Mouse (Mus musculus): ENCODE data around the gene Hils1. TPM values are rescaled to one million over a fixed set of nuclear protein-coding genes. Genes with fewer than 3 reads are reported as not detected.

The Hils1 gene
- not detected for total RNA-seq (2021)
- long read RNA-seq, experiment 1: 0 reads
- long read RNA-seq, experiment 2, partial matches to known transcripts: 0 of 1 reads
- long read RNA-seq, experiment 2, other reads (novel, unspliced or antisense): 0 of 1 reads

DNA sequence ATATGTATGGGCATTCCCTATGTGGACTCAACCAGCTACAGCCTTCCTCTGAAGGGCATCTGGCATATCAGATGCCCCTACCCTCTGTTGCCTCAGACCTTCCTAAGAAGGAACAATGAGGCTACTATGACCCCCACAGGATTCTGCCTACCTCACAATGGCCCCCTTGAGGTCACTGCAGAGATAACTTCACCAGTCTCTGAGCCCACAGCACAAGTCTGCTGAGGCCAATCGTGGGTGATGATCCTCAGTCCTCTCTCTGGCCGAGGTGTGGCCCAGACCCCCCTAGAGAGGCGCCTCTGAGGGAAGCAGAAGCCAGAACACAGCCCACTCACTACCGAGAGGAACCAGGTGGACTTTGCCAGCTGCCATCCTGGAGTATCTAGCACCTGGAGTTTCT lies at the start of gene Hils1:
TSS of gene Hils1 (plus strand) at position 175 of the 400 bp plus-strand sequence.
- no peak for DNase-seq
- intact Hi-C loops (cut with DNase I): no loop called here

GRCm38 (mm10) chr11:94917717-94918116 lies 49.7 kb upstream of the Hils1 start:
- no peak for DNase-seq
- intact Hi-C loops (cut with DNase I): no loop called here

- DNase-seq: no peak
- intact Hi-C loops (cut with DNase I): no loop called here
Observed at GRCm38 (mm10) chr11:94920996-94921401, 46.4 kb upstream of the Hils1 start.

DNA sequence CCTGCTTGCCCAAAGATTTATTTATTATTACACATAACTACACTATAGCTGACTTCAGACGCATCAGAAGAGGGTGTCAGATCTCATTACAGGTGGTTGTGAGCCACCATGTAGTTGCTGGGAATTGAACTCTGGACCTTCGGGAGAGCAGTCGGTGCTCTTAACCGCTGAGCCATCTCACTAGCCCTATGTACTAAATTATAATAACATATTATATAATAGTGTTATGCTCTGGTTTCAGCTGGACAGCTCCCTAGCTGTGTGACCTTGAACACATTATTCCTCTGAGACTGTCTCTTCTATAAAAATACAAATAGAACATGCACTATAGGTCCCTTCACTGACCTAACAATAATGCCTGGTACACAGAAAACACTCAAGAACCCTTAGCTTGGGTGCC lies 42.4 kb upstream of the Hils1 start:
- no peak for DNase-seq
- intact Hi-C loops (cut with DNase I): no loop called here

- DNase-seq: no peak
- intact Hi-C loops (cut with DNase I): no loop called here
Observed at GRCm38 (mm10) chr11:94926431-94926830, 41.0 kb upstream of the Hils1 start.

DNA sequence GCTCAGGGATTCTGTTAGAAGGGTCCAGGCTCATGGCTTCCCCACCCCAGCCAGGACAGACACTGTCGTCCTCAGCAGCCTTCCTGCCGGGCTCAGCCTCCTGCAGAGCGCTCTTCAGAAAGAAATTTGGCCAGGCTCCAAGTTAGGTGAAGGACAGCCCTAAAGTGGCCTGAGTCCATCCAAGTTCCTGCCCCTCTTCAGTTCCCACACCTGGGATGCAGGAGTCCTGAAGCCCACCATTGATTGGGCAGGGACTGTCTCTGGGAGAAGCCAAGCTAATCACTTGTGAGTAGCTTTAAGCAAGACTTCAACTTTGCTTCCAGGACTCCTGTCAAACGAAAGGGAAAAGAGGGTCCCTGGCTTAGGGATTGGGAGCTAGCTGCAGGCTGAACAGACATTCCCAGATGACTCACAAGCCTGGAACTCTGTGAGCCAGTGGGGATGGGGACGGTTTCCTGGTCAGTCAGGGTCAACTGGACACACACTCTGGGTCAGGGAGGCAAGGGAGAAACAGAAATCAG lies 39.6 kb upstream of the Hils1 start:
- DNase-seq: peak in 1 of 2 experiments; percentile 17
- intact Hi-C loops (cut with DNase I): no loop called here

GRCm38 (mm10) chr11:94928820-94929219 lies 38.6 kb upstream of the Hils1 start:
- intact Hi-C loops (cut with DNase I): no loop called here

GRCm38 (mm10) chr11:94929599-94929998 lies 37.8 kb upstream of the Hils1 start:
- intact Hi-C loops (cut with DNase I): no loop called here
- DNase-seq: no peak

More at GRCm38 (mm10) chr11:94928820-94929219, 38.6 kb upstream of the Hils1 start:
- DNase-seq: peak; percentile 82 to 89

DNA sequence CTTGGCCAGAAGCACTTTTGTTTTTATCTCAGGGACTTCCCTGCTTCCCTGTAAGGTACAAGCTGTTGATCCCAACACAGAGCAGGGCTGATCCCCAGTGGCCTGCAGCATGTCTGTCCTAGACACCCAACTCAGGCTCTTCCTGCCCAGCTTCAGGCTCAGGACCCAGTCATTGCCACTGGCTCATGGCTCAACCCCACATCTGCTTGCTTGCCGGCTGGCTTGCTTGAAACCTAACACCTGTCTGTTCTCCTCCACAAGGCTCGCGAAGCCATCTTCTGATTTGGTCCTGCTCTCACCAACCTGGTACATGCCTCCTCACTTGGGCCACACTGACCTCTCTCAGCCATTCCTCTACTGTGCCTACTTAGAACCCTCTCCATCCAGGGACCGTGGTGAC lies 37.2 kb upstream of the Hils1 start:
- no peak for DNase-seq
- intact Hi-C loops (cut with DNase I): no loop called here

- intact Hi-C loops (cut with DNase I): no loop called here
- DNase-seq: peak; percentile 51 to 62
Observed at GRCm38 (mm10) chr11:94933584-94933983, 33.8 kb upstream of the Hils1 start.

- no peak for DNase-seq
- intact Hi-C loops (cut with DNase I): no loop called here
Observed at GRCm38 (mm10) chr11:94934526-94934925, 32.9 kb upstream of the Hils1 start.

DNA sequence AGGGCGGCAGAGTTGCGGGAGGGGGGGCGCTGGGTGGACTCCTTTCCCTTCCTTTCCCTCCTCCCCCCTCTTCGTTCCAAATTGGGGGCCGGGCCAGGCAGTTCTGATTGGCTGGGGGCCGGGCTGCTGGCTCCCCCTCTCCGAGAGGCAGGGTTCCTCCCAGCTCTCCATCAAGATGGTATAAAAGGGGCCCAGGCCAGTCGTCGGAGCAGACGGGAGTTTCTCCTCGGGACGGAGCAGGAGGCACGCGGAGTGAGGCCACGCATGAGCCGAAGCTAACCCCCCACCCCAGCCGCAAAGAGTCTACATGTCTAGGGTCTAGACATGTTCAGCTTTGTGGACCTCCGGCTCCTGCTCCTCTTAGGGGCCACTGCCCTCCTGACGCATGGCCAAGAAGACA lies 31.3 kb upstream of the Hils1 start, which contains the start of gene Col1a1:
TSS of gene Col1a1 (plus strand) at position 180 of the 400 bp plus-strand sequence.
- DNase-seq: peak; percentile 85 to 87
- intact Hi-C loops (cut with DNase I): no loop called here

GRCm38 (mm10) chr11:94936851-94937295 lies 30.5 kb upstream of the Hils1 start:
- intact Hi-C loops (cut with DNase I): loop anchor here (1.0 kb wide), 1 partner anchor 71 kb away; no protein-coding TSS in a partner anchor

GRCm38 (mm10) chr11:94937335-94937781 lies 30.0 kb upstream of the Hils1 start:
- intact Hi-C loops (cut with DNase I): loop anchor here (1.0 kb wide), 1 partner anchor 71 kb away; no protein-coding TSS in a partner anchor
- DNase-seq: peak; percentile 37 to 58

More at GRCm38 (mm10) chr11:94936851-94937295, 30.5 kb upstream of the Hils1 start:
- peak; percentile 77 to 88 for DNase-seq

GRCm38 (mm10) chr11:94937787-94938186 lies 29.6 kb upstream of the Hils1 start:
- intact Hi-C loops (cut with DNase I): loop anchor here (1.0 kb wide), 1 partner anchor 71 kb away; no protein-coding TSS in a partner anchor
- DNase-seq: no peak

GRCm38 (mm10) chr11:94938296-94938695 lies 29.1 kb upstream of the Hils1 start:
- intact Hi-C loops (cut with DNase I): no loop called here
- DNase-seq: no peak

- DNase-seq: peak; percentile 65 to 80
- intact Hi-C loops (cut with DNase I): no loop called here
Observed at GRCm38 (mm10) chr11:94939280-94939679, 28.1 kb upstream of the Hils1 start.

- intact Hi-C loops (cut with DNase I): loop anchor here (2.0 kb wide), 1 partner anchor 58 kb away; no protein-coding TSS in a partner anchor
Observed at GRCm38 (mm10) chr11:94941121-94941520, 26.3 kb upstream of the Hils1 start.

DNA sequence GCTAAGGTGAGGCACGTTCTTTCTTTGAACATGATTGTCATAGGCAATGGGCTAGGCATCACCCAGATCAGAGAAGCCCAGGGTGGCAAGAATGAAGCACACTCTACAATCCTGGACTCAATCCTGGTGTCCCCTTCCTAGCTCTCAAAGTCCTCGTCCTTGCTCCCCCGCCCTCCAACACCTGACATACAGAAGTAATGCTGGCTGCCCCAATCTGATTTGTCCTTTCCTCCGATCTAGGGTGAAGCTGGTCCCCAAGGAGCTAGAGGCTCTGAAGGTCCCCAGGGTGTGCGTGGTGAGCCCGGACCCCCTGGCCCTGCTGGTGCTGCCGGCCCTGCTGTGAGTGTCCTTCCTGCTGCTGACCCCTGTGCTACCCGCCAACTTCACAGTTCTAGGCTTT lies 25.6 kb upstream of the Hils1 start:
- no peak for DNase-seq
- intact Hi-C loops (cut with DNase I): loop anchor here (1.0 to 2.0 kb wide), 2 partner anchors 27 to 57 kb away; no protein-coding TSS in a partner anchor

More at GRCm38 (mm10) chr11:94941121-94941520, 26.3 kb upstream of the Hils1 start:
- no peak for DNase-seq

DNA sequence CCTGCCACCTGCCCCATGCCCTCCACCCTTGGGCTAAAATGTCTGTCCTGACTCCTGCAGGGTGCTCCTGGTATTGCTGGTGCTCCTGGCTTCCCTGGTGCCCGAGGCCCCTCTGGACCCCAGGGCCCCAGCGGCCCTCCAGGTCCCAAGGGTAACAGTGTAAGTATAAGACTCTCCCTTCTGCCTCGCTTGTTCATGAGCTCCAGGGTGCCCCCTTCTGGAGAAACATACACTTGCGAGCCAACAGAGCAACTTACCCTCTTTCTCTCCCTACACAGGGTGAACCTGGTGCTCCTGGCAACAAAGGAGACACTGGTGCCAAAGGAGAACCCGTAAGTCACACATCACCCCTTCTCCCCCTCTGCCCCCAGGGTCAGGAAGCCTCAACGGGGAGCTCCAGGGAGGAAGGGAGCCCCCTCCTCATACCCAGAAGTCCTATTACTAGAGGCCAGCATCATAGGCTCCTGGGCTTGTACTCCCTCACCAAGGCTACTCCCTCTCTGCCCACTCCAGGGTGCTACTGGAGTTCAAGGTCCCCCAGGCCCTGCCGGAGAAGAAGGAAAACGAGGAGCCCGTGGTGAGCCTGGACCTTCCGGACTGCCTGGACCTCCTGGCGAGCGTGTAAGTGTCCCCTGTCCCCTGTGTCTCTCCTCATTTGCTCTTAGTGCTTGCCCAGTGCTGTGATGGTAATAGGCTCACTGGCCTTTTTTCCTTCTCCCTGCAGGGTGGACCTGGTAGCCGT lies 24.9 kb upstream of the Hils1 start:
- intact Hi-C loops (cut with DNase I): loop anchor here (1.0 kb wide), 1 partner anchor 26 kb away; no protein-coding TSS in a partner anchor
- peak; percentile 41 to 64 for DNase-seq

GRCm38 (mm10) chr11:94943054-94943453 lies 24.3 kb upstream of the Hils1 start:
- intact Hi-C loops (cut with DNase I): no loop called here
- no peak for DNase-seq
